Mouse (Mus musculus): ENCODE measurements around the gene 9530077C05Rik. TPM values are rescaled to one million over a fixed set of nuclear protein-coding genes. Genes with fewer than 3 reads are reported as not detected.

Gene 9530077C05Rik
- polyA plus RNA-seq, 1 experiment from 2014 or later, result 7.5 TPM

GRCm38 (mm10) chr9:22422559-22422958, 11.2 kb downstream of the 9530077C05Rik start:
- Histone ChIP-seq H3K9me3 (replicated peaks) (no peaks in the 10 kb centered on the region), H3K4me3 (no peak overlapping the region), H3K4me1 (no peaks in the 10 kb centered on the region), H3K27ac (no peak overlapping the region), H3K9ac (no peak overlapping the region), H3K36me3 (no peaks in the 10 kb centered on the region), H3K27me3 (no peaks in the 10 kb centered on the region), H3K4me2 (replicated peaks) (no peak overlapping the region)
- 65% methylated on average over 1 of the region's 1 CpGs for WGBS
- ATAC-seq (ENCODE audit: low FRiP score), result no peak

- no peak for ATAC-seq (ENCODE audit: low FRiP score)
- no peaks in the 10 kb centered on the region for H3K4me1 ChIP-seq
- H3K27ac ChIP-seq, result no peak overlapping the region
- no peak overlapping the region for H3K4me2 ChIP-seq (replicated peaks)
- no peaks in the 10 kb centered on the region for H3K9me3 ChIP-seq (replicated peaks)
- 90% methylated on average over 1 of the region's 1 CpGs for WGBS
- H3K9ac ChIP-seq, result no peak overlapping the region
- H3K4me3 ChIP-seq, result no peak overlapping the region
- H3K27me3 ChIP-seq, result no peaks in the 10 kb centered on the region
- H3K36me3 ChIP-seq, result no peaks in the 10 kb centered on the region
Measured at GRCm38 (mm10) chr9:22423507-22423906, 12.2 kb downstream of the 9530077C05Rik start.

- WGBS, result 83% methylated on average over 10 of the region's 10 CpGs
- Histone ChIP-seq H3K4me3 (no peak overlapping the region), H3K9ac (no peak overlapping the region)
Measured at GRCm38 (mm10) chr9:22424196-22424595, 12.9 kb downstream of the 9530077C05Rik start.

GRCm38 (mm10) chr9:22424719-22425118, 13.4 kb downstream of the 9530077C05Rik start:
- ATAC-seq (ENCODE audit: low FRiP score), result no peak
- no peak overlapping the region for H3K4me3 ChIP-seq
- no peak overlapping the region for H3K27ac ChIP-seq
- 95% methylated on average over 4 of the region's 4 CpGs for WGBS
- H3K9me3 ChIP-seq (replicated peaks), result no peaks in the 10 kb centered on the region
- H3K27me3 ChIP-seq, result no peaks in the 10 kb centered on the region
- no peak overlapping the region for H3K9ac ChIP-seq
- H3K4me1 ChIP-seq, result no peaks in the 10 kb centered on the region
- H3K4me2 ChIP-seq (replicated peaks), result no peak overlapping the region
- H3K36me3 ChIP-seq, result no peaks in the 10 kb centered on the region

More at GRCm38 (mm10) chr9:22424196-22424595, 12.9 kb downstream of the 9530077C05Rik start:
- Histone ChIP-seq H3K27ac (no peak overlapping the region), H3K36me3 (no peaks in the 10 kb centered on the region), H3K27me3 (no peaks in the 10 kb centered on the region), H3K4me2 (replicated peaks) (no peak overlapping the region), H3K4me1 (no peaks in the 10 kb centered on the region), H3K9me3 (replicated peaks) (no peaks in the 10 kb centered on the region)
- no peak for ATAC-seq (ENCODE audit: low FRiP score)

- no peak overlapping the region for H3K9ac ChIP-seq
- no peak overlapping the region for H3K27ac ChIP-seq
- 50% methylated on average over 1 of the region's 4 CpGs for WGBS
- ATAC-seq (ENCODE audit: low FRiP score), result no peak
- H3K9me3 ChIP-seq (replicated peaks), result no peaks in the 10 kb centered on the region
- H3K4me1 ChIP-seq, result no peaks in the 10 kb centered on the region
- no peak overlapping the region for H3K4me3 ChIP-seq
- no peak overlapping the region for H3K4me2 ChIP-seq (replicated peaks)
- H3K27me3 ChIP-seq, result no peaks in the 10 kb centered on the region
- H3K36me3 ChIP-seq, result no peaks in the 10 kb centered on the region
Measured at GRCm38 (mm10) chr9:22428028-22428665, 16.8 kb downstream of the 9530077C05Rik start.

GRCm38 (mm10) chr9:22428666-22429410, 17.5 kb downstream of the 9530077C05Rik start:
- Histone ChIP-seq H3K9me3 (replicated peaks) (no peaks in the 10 kb centered on the region), H3K4me3 (no peak overlapping the region), H3K27me3 (no peaks in the 10 kb centered on the region), H3K36me3 (no peaks in the 10 kb centered on the region), H3K4me2 (replicated peaks) (no peak overlapping the region), H3K4me1 (no peaks in the 10 kb centered on the region), H3K9ac (no peak overlapping the region), H3K27ac (no peak overlapping the region)
- WGBS, result 80% methylated on average over 14 of the region's 14 CpGs
- no peak for ATAC-seq (ENCODE audit: low FRiP score)

GRCm38 (mm10) chr9:22429533-22430241, 18.4 kb downstream of the 9530077C05Rik start:
- Histone ChIP-seq H3K4me3 (no peak overlapping the region), H3K36me3 (no peaks in the 10 kb centered on the region), H3K4me2 (replicated peaks) (no peak overlapping the region), H3K9me3 (replicated peaks) (no peaks in the 10 kb centered on the region), H3K9ac (no peak overlapping the region), H3K4me1 (no peaks in the 10 kb centered on the region), H3K27ac (no peak overlapping the region), H3K27me3 (no peaks in the 10 kb centered on the region)
- 68% methylated on average over 15 of the region's 15 CpGs for WGBS
- ATAC-seq (ENCODE audit: low FRiP score), result no peak

- Histone ChIP-seq H3K9me3 (replicated peaks) (no peaks in the 10 kb centered on the region), H3K27me3 (no peaks in the 10 kb centered on the region), H3K36me3 (no peaks in the 10 kb centered on the region), H3K4me1 (no peaks in the 10 kb centered on the region), H3K9ac (no peak overlapping the region), H3K4me3 (no peak overlapping the region), H3K4me2 (replicated peaks) (no peak overlapping the region), H3K27ac (no peak overlapping the region)
- no peak for ATAC-seq (ENCODE audit: low FRiP score)
- 50% methylated on average over 5 of the region's 5 CpGs for WGBS
Measured at GRCm38 (mm10) chr9:22430315-22430840, 19.1 kb downstream of the 9530077C05Rik start.

GRCm38 (mm10) chr9:22433221-22433620, 21.9 kb downstream of the 9530077C05Rik start:
- Histone ChIP-seq H3K4me3 (no peak overlapping the region), H3K9me3 (replicated peaks) (no peaks in the 10 kb centered on the region), H3K36me3 (0 out of 2 replicates have a peak, but pooled peaks cover 3% of the 10 kb centered on the region), H3K4me2 (replicated peaks) (no peak overlapping the region), H3K27me3 (no peaks in the 10 kb centered on the region), H3K9ac (no peak overlapping the region), H3K27ac (no peak overlapping the region), H3K4me1 (no peaks in the 10 kb centered on the region)
- no peak for ATAC-seq (ENCODE audit: low FRiP score)
- WGBS, result 85% methylated on average over 2 of the region's 2 CpGs

GRCm38 (mm10) chr9:22434101-22434500, 22.8 kb downstream of the 9530077C05Rik start:
- ATAC-seq (ENCODE audit: low FRiP score), result no peak
- H3K4me1 ChIP-seq, result no peaks in the 10 kb centered on the region
- 92% methylated on average over 2 of the region's 2 CpGs for WGBS

GRCm38 (mm10) chr9:22438826-22439225, 27.5 kb downstream of the 9530077C05Rik start:
- 70% methylated on average over 1 of the region's 1 CpGs for WGBS
- Histone ChIP-seq H3K9ac (no peak overlapping the region), H3K9me3 (replicated peaks) (no peaks in the 10 kb centered on the region), H3K4me2 (replicated peaks) (no peak overlapping the region), H3K4me1 (no peaks in the 10 kb centered on the region), H3K4me3 (no peak overlapping the region), H3K27ac (no peak overlapping the region), H3K36me3 (0 out of 2 replicates have a peak, but pooled peaks cover 9% of the 10 kb centered on the region), H3K27me3 (no peaks in the 10 kb centered on the region)
- no peak for ATAC-seq (ENCODE audit: low FRiP score)

More at GRCm38 (mm10) chr9:22434101-22434500, 22.8 kb downstream of the 9530077C05Rik start:
- no peak overlapping the region for H3K27ac ChIP-seq
- H3K27me3 ChIP-seq, result no peaks in the 10 kb centered on the region
- no peak overlapping the region for H3K4me2 ChIP-seq (replicated peaks)
- H3K4me3 ChIP-seq, result no peak overlapping the region
- no peak overlapping the region for H3K9ac ChIP-seq
- H3K9me3 ChIP-seq (replicated peaks), result no peaks in the 10 kb centered on the region
- H3K36me3 ChIP-seq, result 0 out of 2 replicates have a peak, but pooled peaks cover 3% of the 10 kb centered on the region

- Histone ChIP-seq H3K9ac (no peak overlapping the region), H3K9me3 (replicated peaks) (no peaks in the 10 kb centered on the region), H3K4me1 (no peaks in the 10 kb centered on the region), H3K27ac (no peak overlapping the region), H3K27me3 (no peaks in the 10 kb centered on the region), H3K36me3 (peaks cover 34% of the 10 kb centered on the region), H3K4me3 (no peak overlapping the region), H3K4me2 (replicated peaks) (no peak overlapping the region)
- no peak for ATAC-seq (ENCODE audit: low FRiP score)
- WGBS, result 91% methylated on average over 10 of the region's 10 CpGs
Measured at GRCm38 (mm10) chr9:22443157-22443556, 31.8 kb downstream of the 9530077C05Rik start.

Measured in hindbrain, embryonic 12.5 days (tissue).